Mouse (Mus musculus) megakaryocyte, embryonic 14.5 days (primary cell): ENCODE data around the gene Ube2h.

Experiments used
- FLI1 ChIP-seq: IDR thresholded peaks from 2 replicates; pipeline ENCODE4 v1.6.1; 2012; ENCODE audit warnings: low read length, inconsistent platforms, mixed read lengths
- GATA1 ChIP-seq: IDR thresholded peaks from 3 replicates; pipeline ENCODE4 v1.6.1; 2012; ENCODE audit warnings: mixed read lengths, low read length, inconsistent platforms, borderline replicate concordance

- TF ChIP-seq GATA1, result no peak
- no peak for TF ChIP-seq FLI1
Measured at GRCm38 (mm10) chr6:30183624-30184023, 120.7 kb downstream of the Ube2h start.
